Mouse (Mus musculus): Measurements from ENCODE around the gene Fblim1. TPM values are rescaled to one million over a fixed set of nuclear protein-coding genes. Genes with fewer than 3 reads are reported as not detected.

Gene Fblim1
- polyA plus RNA-seq, 1 experiment = 8.4 TPM

- WGBS = 87% methylated on average over 5 of the region's 5 CpGs
Observed at GRCm38 (mm10) chr4:141648262-141648661, 42.4 kb upstream of the Fblim1 start.

DNA sequence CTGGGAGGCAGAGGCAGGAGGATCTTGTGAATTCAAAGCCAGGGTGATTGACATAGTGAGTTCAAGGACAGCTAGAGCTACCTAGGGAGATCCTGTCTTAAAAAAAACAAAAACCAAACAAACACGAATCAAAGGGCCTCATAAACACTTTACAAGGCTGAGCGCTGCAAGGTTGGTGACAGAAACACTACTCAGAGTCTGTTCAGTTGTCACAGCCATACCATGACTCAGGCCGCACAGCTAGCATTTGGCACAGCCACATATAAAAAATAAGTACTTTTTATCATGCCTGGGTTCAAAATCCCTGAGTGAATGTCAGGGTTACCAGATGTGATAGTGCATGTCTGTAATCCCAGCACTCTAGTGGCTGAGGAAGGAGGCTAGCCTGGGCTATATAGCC lies 41.3 kb upstream of the Fblim1 start:
- Histone ChIP-seq H3K36me3 (ENCODE audit: control insufficient read depth, insufficient read depth, low read length) (peaks cover 4% of the 10 kb centered on the region; the same call in 1 of the 2 replicates), H3K27ac (ENCODE audit: insufficient read depth, low read length) (no peak overlapping the region), H3K4me3 (ENCODE audit: extremely low read depth, insufficient read depth, insufficient read length) (no peak overlapping the region), H3K27me3 (ENCODE audit: control insufficient read depth, insufficient read depth, low read length) (no peaks in the 10 kb centered on the region), H3K4me1 (ENCODE audit: control insufficient read depth, insufficient read depth, insufficient read length) (peaks cover 3% of the 10 kb centered on the region)
- DNase-seq (ENCODE audit: low read depth in 1 of 2, low spot score in 2 of 2) = no peak
- 92% methylated on average over 3 of the region's 3 CpGs for WGBS
- TF ChIP-seq CTCF (IDR thresholded peaks at IDR 0.05; ENCODE audit: extremely low read depth, insufficient read depth, insufficient read length, insufficient replicate concordance) (no peak), POLR2A (IDR thresholded peaks at IDR 0.05; ENCODE audit: low read depth, low read length) (no peak)

More at GRCm38 (mm10) chr4:141648262-141648661, 42.4 kb upstream of the Fblim1 start:
- H3K27me3 ChIP-seq (ENCODE audit: control insufficient read depth, insufficient read depth, low read length) = no peaks in the 10 kb centered on the region
- no peak for TF ChIP-seq POLR2A (IDR thresholded peaks at IDR 0.05; ENCODE audit: low read depth, low read length)
- no peak for DNase-seq (ENCODE audit: low read depth in 1 of 2, low spot score in 2 of 2)
- peaks cover 3% of the 10 kb centered on the region for H3K4me1 ChIP-seq (ENCODE audit: control insufficient read depth, insufficient read depth, insufficient read length)
- no peak overlapping the region for H3K4me3 ChIP-seq (ENCODE audit: extremely low read depth, insufficient read depth, insufficient read length)
- H3K36me3 ChIP-seq (ENCODE audit: control insufficient read depth, insufficient read depth, low read length) = peaks cover 4% of the 10 kb centered on the region
- H3K27ac ChIP-seq (ENCODE audit: insufficient read depth, low read length) = no peak overlapping the region

GRCm38 (mm10) chr4:141645988-141646387 lies 40.1 kb upstream of the Fblim1 start:
- peaks cover 3% of the 10 kb centered on the region for H3K4me1 ChIP-seq (ENCODE audit: control insufficient read depth, insufficient read depth, insufficient read length)
- TF ChIP-seq POLR2A (IDR thresholded peaks at IDR 0.05; ENCODE audit: low read depth, low read length) = no peak
- no peak for TF ChIP-seq CTCF (IDR thresholded peaks at IDR 0.05; ENCODE audit: extremely low read depth, insufficient read depth, insufficient read length, insufficient replicate concordance)
- no peak for DNase-seq (ENCODE audit: low read depth in 1 of 2, low spot score in 2 of 2)
- H3K36me3 ChIP-seq (ENCODE audit: control insufficient read depth, insufficient read depth, low read length) = peaks cover 5% of the 10 kb centered on the region; the same call in 1 of the 2 replicates
- H3K4me3 ChIP-seq (ENCODE audit: extremely low read depth, insufficient read depth, insufficient read length) = no peak overlapping the region
- WGBS = 81% methylated on average over 8 of the region's 8 CpGs
- H3K27ac ChIP-seq (ENCODE audit: insufficient read depth, low read length) = peak overlapping the region; percentile 59
- H3K27me3 ChIP-seq (ENCODE audit: control insufficient read depth, insufficient read depth, low read length) = no peaks in the 10 kb centered on the region

- no peak overlapping the region for H3K4me3 ChIP-seq (ENCODE audit: extremely low read depth, insufficient read depth, insufficient read length)
- WGBS = 60% methylated on average over 7 of the region's 7 CpGs
- no peaks in the 10 kb centered on the region for H3K27me3 ChIP-seq (ENCODE audit: control insufficient read depth, insufficient read depth, low read length)
- peaks cover 3% of the 10 kb centered on the region for H3K4me1 ChIP-seq (ENCODE audit: control insufficient read depth, insufficient read depth, insufficient read length)
- peaks cover 5% of the 10 kb centered on the region; the same call in 1 of the 2 replicates for H3K36me3 ChIP-seq (ENCODE audit: control insufficient read depth, insufficient read depth, low read length)
- TF ChIP-seq CTCF (IDR thresholded peaks at IDR 0.05; ENCODE audit: extremely low read depth, insufficient read depth, insufficient read length, insufficient replicate concordance) (no peak), POLR2A (IDR thresholded peaks at IDR 0.05; ENCODE audit: low read depth, low read length) (no peak)
- DNase-seq (ENCODE audit: low read depth in 1 of 2, low spot score in 2 of 2) = no peak
- 0 out of 2 replicates have a peak overlapping the region, but pooled peaks have one; percentile 43 for H3K27ac ChIP-seq (ENCODE audit: insufficient read depth, low read length)
Observed at GRCm38 (mm10) chr4:141643118-141643855, 37.4 kb upstream of the Fblim1 start.

- TF ChIP-seq CTCF (IDR thresholded peaks at IDR 0.05; ENCODE audit: extremely low read depth, insufficient read depth, insufficient read length, insufficient replicate concordance) (no peak), POLR2A (IDR thresholded peaks at IDR 0.05; ENCODE audit: low read depth, low read length) (no peak)
- H3K36me3 ChIP-seq (ENCODE audit: control insufficient read depth, insufficient read depth, low read length) = peaks cover 5% of the 10 kb centered on the region; the same call in 1 of the 2 replicates
- H3K27me3 ChIP-seq (ENCODE audit: control insufficient read depth, insufficient read depth, low read length) = no peaks in the 10 kb centered on the region
- DNase-seq (ENCODE audit: low read depth in 1 of 2, low spot score in 2 of 2) = no peak
- no peak overlapping the region for H3K4me3 ChIP-seq (ENCODE audit: extremely low read depth, insufficient read depth, insufficient read length)
- peak overlapping the region; percentile 26; the same call in 1 of the 2 replicates for H3K27ac ChIP-seq (ENCODE audit: insufficient read depth, low read length)
- peaks cover 3% of the 10 kb centered on the region for H3K4me1 ChIP-seq (ENCODE audit: control insufficient read depth, insufficient read depth, insufficient read length)
- 93% methylated on average over 25 of the region's 25 CpGs for WGBS
Observed at GRCm38 (mm10) chr4:141641961-141642811, 36.3 kb upstream of the Fblim1 start.

GRCm38 (mm10) chr4:141641353-141641771 lies 35.5 kb upstream of the Fblim1 start:
- 87% methylated on average over 7 of the region's 7 CpGs for WGBS
- DNase-seq (ENCODE audit: low read depth in 1 of 2, low spot score in 2 of 2) = no peak
- peaks cover 6% of the 10 kb centered on the region for H3K36me3 ChIP-seq (ENCODE audit: control insufficient read depth, insufficient read depth, low read length)
- no peak overlapping the region for H3K4me3 ChIP-seq (ENCODE audit: extremely low read depth, insufficient read depth, insufficient read length)
- H3K27ac ChIP-seq (ENCODE audit: insufficient read depth, low read length) = no peak overlapping the region
- TF ChIP-seq POLR2A (IDR thresholded peaks at IDR 0.05; ENCODE audit: low read depth, low read length) (no peak), CTCF (IDR thresholded peaks at IDR 0.05; ENCODE audit: extremely low read depth, insufficient read depth, insufficient read length, insufficient replicate concordance) (no peak)
- no peaks in the 10 kb centered on the region for H3K27me3 ChIP-seq (ENCODE audit: control insufficient read depth, insufficient read depth, low read length)
- no peaks in the 10 kb centered on the region; the same call in 1 of the 2 replicates for H3K4me1 ChIP-seq (ENCODE audit: control insufficient read depth, insufficient read depth, insufficient read length)

All from spleen, adult 2 months (tissue).